Mouse (Mus musculus): ENCODE data around the gene Vcam1.

DNA sequence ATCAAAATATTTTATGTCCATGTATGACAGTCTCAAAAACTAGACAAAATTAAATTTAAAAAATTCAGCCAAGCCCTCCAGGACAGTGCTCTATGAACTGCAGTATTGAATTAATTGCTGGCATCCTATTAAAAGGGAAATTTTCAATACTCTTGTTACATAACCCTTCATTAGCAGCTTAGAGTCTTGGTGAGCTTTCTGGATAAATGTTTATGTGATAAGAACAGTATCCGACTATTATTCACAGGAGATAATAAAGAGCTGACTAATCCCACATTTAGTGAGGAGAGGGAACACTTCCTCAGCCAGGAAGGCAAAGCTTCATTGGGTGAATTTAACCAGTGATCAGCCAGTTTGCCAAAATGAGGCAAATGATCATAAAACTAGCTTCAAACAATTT lies 35.5 kb upstream of the Vcam1 start:
- TF ChIP-seq POLR2A (IDR thresholded peaks at IDR 0.05; ENCODE audit: low read depth, low read length), result no peak
- no peak for TF ChIP-seq MEF2A (IDR thresholded peaks at IDR 0.05; ENCODE audit: borderline replicate concordance, low read depth, low read length)
- no peak for TF ChIP-seq ZKSCAN1 (IDR thresholded peaks at IDR 0.05; ENCODE audit: borderline replicate concordance, low read depth, low read length)
- TF ChIP-seq CTCF (conservative IDR thresholded peaks at IDR 0.05 in 1 of 2, IDR thresholded peaks at IDR 0.05 in 1 of 2; ENCODE audit: low read depth in 2 of 2, low read length in 2 of 2), result no peak
- TF ChIP-seq TCF12 (IDR thresholded peaks at IDR 0.05; ENCODE audit: low read depth, low read length), result no peak
- TF ChIP-seq MAFK (IDR thresholded peaks at IDR 0.05; ENCODE audit: insufficient replicate concordance, low read length), result no peak
- no peak for TF ChIP-seq NELFE (IDR thresholded peaks at IDR 0.05; ENCODE audit: low read depth, low read length)
- TF ChIP-seq JUND (conservative IDR thresholded peaks at IDR 0.05; ENCODE audit: low read depth, low read length), result no peak
